Mouse (Mus musculus): Measurements from ENCODE around the gene Wapl. TPM values are rescaled to one million over a fixed set of nuclear protein-coding genes. Genes with fewer than 3 reads are reported as not detected.
A peak's percentile ranks its signal among the peaks of the same experiment; 100 is the strongest.

Gene Wapl
- 10 to 100 TPM; 45.6 to 50.6 TPM for polyA plus RNA-seq (2017; shearing (Covaris generic))

DNA sequence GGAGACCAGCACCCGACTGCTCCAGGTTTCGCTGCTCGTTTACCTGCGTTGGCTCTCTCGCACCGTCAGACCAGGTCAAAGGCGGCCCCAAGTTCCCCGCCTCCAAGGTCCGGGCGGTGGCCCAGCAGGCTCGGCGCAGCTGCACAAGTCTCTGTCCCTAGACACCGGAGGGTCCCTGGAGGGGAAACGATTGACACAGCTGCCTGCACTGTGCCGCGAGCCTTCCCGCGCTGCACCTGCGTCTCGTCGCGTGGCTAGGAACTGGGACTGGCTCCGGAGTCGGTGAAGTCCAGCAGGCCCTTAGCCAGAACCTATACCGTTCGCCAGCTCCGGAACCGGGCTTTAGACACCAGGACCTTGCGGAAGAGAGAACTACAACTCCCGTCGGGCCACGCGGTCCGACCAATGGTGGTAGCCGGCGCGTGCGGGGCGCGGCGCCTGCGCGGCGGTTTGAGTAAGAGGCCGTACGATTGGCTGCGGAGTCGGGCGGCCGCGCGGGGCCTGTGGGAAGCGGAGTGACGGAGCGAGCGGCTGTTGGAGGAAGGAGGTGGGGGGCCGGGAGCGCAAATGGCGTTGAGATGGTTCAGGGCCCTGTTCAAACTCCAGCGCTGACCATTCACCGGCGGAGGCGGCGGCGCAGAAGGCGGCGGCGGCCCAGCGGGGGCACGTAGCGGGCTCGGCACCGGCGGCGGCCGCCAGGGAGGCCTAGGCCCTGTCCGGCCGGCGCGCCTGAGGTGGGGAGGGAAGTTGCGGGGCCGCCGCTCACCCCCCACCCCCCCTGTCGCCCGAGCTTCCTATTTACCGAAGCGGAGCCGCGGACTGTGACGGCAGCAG is at the start of gene Wapl:
Gene Wapl (plus strand): TSS at position 534 of the 834 bp plus-strand sequence.
- ATAC-seq: peak; percentile 96

DNA sequence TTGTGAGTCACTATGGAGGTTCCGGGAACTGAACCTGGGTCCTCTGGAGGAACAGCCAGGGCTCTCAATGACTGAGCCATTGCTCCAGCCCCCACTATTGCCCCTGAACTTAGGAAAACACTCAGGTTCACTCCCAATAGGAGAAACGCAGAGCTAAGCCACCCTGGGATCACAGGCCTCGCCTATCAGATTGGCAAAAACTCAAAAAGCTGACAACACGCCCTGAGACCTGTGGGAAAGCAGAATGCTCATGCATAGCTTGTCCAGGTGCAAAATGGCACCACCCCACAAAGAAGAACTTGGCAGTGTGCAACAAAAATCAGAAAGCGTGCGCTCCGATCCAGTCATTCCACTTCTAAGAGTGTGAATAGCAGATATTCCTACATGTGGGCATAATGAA is 46.9 kb upstream of the Wapl start:
- no peak for ATAC-seq

DNA sequence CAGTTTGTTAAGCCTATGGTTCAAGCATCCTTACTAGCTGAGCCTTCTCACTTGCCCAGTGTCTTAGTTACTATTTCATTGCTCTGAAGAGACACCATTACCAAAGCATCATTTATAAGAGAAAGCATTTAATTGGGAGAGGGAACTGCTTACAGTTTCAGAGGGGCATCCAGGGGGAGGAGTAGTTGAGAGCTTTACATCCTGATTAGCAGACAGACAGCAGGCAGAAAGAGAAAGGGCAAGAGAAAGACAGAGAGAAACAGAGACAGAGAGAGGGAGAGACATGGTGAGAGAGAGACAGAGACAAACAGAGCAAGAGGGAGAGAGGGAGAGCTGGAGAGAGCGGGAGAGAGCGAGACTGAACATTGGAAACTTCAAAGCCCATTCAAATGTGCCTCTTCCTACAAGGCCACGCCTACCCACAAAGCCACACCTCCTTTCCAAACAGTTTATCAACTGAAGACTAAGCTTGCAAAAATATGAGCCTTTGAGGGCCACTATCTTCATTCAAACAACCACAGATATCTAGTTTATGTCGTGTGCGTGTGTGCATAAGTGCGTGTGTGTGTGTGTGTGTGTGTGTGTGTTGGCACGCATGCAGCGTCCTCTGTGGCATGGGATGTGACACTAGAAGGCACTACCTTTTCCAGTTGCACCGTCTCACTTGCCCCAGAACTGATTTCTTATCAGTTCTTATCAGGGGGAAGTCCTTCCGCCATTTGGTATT is 40.8 kb upstream of the Wapl start:
- no peak for ATAC-seq

DNA sequence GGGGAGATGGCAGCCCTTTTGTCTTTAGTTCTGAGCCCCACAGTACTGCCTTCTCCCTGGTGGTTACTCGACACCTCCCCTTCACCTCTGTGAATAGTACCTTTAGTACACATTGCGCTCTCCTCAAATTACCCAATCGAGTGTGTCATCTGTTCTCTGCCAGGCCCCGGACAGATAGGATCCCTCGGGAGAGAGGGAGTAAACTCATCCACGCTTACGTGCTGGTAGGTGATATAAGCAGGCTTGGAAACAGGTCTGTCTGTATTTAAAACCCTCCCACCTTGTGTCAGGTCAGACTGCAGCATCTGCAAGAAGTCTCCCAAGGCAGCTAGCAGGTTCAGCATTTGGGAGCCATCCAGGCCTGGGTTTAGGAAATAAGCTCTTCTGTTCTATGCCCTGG is 38.5 kb upstream of the Wapl start:
- no peak for ATAC-seq

DNA sequence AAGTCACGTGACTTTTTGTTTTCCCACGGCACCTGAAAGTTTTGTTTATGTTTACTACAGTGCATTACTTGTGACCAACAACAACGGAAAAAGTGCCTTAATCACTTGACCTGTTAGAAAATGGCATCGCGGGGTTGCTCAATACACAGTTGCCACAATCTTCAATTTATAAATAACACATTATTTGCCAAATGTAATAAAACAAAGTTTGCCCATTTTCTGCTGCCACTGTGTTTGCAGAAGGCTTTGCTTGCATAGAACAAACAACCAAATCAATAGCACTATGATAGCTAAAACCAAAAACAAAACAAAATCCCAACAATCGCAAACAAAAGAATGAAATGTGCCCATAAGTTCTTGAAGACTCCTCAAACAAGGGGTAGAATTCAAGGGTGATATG is 38.0 kb upstream of the Wapl start:
- no peak for ATAC-seq

GRCm38 (mm10) chr14:34644140-34644539 is 29.6 kb upstream of the Wapl start:
- ATAC-seq: no peak

- no peak for ATAC-seq
Measured at GRCm38 (mm10) chr14:34647870-34648475, 25.8 kb upstream of the Wapl start.

DNA sequence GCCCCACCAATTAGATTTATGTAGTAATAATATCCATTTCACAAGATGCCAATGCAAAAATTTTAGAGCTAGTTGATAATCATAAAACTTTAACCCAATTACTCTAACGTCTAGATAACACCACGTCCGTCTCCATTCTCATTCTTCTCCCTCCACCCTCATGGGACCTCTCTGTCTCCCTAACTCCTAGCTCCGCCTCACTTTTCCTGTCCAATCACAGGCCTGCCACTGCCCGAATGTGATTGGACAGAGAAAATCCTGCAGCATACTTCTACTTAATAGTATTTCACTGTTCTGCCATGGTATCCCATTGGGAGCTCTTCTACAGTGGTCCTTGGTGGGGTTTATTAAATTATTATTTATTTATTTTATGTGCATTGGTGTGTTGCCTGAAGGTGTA is 16.6 kb upstream of the Wapl start:
- no peak for ATAC-seq

DNA sequence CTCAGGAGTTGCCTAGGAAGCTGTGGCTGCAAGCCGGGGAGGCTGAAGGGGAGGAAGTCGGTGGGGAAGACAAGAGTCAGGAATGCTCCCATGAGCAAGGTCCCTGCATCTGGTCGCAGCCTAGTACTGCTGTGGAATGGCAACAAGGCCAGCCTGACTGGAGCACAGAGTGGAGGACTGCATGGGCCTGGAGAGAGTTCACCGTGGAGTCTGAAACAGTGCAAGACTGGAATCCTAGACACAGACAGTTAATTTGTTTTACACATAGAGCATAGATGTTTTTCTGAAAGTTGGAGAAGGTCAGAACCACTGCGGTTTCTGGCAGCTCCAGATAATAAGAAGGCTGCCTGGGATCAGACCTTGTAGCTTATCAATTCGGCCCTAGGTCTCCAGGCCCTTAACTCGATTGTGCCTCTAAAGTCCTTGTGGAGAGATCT is 13.4 kb upstream of the Wapl start:
- no peak for ATAC-seq

DNA sequence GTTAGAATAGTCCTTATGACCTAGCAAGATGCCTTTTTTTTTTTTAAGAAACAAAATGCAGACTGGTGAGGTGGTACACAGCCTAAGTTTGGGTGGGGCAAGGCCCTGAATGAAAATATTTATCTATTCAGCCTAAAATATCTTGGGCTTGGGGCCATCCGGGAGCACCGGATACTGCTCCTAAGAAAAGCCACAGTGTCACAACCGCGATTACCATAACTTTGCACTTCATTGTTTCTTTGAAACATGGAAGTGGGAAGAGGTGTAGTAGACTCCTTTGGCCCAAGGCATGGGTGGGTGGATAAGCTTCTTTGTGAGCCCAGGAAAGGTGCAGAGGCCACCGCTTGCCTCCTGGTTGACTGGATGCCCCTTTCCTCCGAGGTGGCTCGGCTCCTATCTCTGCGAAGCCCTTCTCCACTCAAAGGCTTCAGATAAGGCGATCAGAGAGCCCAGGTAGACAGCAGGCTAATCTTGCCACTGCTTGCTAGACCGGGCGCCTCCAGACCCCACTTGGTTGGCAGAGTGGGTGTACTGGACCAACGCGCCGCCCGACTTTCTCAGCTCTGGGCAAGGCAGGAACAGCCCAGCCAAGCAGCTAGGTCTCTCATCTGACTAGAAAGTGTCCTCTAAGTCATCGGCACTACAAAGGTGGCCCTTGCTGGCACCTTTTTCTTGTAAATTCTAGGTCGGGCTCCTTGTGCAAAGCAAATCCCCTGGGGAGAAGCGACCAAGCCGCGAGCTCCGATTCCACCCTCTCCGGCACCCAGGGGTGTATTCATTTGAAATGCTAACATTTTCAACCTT is 12.7 kb upstream of the Wapl start:
- no peak for ATAC-seq

DNA sequence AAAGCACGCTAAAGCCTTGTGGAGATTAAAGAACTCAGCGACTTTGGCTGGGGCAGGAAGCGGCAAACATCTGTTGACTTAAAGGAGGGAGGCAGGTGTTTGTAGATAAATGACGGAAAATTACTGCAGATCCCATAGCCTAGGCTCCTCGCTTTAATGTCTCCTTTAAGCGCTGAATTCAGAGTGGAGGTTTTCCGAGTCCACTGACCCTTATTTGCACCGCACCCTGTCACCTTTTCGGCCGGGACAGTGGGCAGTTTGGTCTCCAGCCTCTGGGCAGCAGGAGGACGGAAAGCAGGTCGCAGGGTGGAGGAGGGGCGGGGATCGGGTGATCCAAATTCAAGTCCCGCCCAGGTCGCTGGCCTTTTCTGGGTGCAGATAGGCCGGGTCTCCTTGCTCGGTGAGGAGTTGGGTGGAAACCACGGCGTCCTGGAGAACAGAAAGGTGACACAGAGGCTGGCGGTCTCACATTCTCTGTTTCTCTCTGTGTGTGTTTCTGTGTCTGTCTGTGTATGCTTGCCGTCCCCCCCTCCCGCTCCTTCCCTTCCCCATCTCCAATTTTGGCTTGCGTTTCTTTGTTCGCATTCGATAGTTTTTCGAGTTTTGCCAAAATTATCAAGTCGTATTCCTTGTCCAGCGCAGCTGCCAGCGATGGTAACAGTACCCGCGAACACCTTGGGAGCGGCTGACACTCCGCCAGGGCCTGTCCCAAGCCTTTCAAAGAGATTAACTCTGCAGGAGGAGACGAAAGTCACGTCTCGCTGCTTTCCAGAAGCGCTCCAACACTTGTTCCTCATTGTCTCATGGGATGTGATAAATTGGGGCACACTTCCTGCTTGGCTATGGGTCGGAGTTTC is 11.9 kb upstream of the Wapl start:
- peak; percentile 85 for ATAC-seq

- no peak for ATAC-seq
Measured at GRCm38 (mm10) chr14:34662478-34662826, 11.3 kb upstream of the Wapl start.

DNA sequence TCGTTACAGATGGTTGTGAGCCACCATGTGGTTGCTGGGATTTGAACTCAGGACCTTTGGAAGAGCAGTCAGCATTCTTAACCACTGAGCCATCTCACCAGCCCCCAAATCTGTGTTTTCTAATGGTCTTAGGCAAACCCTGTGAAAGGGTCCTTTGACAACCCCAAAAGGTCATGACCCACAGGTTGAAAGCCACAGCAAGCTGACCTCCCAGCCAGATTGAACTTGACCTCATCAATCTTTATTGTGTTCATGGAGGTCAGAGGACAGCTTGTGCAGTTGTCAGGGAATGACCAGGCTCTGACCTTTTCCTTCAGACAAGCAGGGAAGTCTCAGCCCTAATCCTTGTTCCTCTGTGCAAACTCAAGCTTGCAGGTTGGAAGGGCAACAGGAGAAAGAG is 10.3 kb upstream of the Wapl start:
- no peak for ATAC-seq

GRCm38 (mm10) chr14:34669082-34669481 is 4.6 kb upstream of the Wapl start:
- ATAC-seq: no peak

DNA sequence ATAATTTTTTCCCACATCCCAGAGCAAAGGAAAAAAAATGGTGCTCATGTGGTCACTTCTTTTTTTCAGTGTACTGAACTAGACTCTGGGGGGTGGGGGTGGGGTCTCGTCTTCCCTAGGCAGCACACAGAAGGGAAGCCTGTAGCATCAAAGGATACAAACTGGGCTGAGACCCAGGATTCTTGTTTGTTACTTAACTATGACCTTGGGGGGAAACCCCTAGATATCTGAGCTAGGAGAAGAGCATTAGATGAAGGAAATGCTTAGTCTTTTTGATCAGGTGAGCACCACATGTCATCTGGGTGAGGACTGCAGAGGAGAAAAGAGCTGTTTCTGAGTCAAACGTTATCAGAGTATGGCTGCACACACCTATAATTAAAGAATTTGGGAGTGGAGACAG is 3.5 kb upstream of the Wapl start:
- peak; percentile 4 for ATAC-seq

GRCm38 (mm10) chr14:34674229-34674791 is 582 bp downstream of the Wapl start:
- ATAC-seq: peak; percentile 3

DNA sequence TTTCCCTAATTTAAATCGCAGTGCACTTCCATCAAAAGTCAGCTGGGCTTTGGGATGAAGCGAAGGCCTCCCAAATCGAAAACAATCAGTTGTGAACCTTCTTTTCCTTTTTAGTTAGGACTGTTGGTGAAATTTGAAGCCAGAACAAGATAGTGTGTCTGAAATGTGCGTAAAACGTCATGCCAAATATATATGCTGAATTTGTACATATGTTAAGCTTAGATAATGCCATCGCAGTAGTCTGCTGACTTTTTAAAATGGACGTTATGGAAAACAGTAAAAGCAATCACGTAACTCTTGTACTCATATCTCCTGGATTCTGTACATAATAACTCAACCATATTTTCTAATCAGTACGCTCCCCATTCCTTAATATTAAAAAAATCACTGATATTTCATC is 1.2 kb downstream of the Wapl start:
- no peak for ATAC-seq

DNA sequence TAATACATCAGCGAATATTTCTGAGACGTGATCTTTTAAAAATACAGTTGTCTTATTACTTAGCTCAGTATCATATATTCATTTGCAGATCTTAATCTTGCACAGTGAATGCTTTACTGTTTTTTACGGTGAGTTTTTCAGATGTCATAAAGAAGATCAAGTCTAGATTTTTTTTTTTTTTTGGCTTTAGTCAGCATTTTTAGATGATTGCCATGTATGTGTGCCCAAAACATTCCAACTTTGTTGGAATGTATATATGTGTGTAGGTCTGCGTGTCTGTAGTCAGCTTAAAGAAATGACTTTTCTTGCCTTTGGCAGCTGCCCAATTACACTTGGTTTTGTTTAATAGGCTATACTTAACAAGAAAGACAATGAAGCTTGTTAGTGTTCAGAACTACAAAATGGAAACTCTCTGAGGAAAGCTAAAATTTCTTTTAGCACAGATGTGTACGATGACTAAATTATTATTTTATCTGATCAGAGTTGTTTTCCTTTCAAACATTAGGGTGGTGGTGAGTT is 1.7 kb downstream of the Wapl start:
- ATAC-seq: no peak

DNA sequence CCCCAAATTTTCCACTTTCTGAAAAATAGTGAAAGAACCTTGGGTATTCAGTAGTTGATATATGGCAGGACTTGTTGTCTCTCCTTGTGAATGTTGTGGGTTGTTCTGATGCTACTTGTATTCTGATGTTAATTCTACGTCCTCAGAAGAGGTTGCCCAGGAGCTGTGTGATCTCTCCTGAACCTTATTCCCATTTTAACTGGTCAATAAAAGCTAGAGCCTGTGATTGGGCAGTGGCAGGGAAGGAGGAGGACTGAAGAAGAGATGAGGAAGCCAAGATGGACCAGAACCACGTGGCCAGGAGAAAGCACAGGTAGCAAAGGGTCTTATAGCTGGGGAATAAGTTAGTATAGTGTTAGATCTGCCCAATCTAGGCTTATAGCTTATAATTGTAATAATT is 7.1 kb downstream of the Wapl start:
- no peak for ATAC-seq

DNA sequence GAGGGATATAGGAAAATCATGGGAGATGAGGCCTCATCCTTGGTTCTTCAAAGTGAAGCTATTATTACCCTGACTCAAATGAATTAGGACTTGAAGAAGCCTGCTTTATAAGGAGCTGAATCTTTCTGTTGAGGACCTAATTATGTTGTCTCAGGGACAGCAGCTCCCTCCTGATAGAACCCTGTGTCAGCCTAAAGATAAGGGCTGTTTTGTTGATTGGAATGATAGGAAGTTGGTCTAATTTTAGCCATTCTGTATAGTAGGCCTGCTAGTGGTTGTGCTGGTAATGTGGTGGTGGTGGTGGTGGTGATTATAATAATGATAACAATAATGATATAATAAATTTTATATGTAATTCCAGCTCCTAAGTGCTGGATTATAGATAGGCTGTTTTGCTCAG is 11.3 kb downstream of the Wapl start:
- no peak for ATAC-seq

GRCm38 (mm10) chr14:34693970-34694369 is 20.2 kb downstream of the Wapl start:
- no peak for ATAC-seq
